Mouse (Mus musculus) forebrain, embryonic 12.5 days (tissue): ENCODE measurements around the gene Rcc2. TPM values are rescaled to one million over a fixed set of nuclear protein-coding genes. Genes with fewer than 3 reads are reported as not detected.

ENCODE experiments used
- ATAC-seq: fragments of 200-750 bp; cut with Nextera tagmentation; 2 replicates; pipeline ENCODE4 v1.8.0; 2017; ENCODE audit warnings: moderate TSS enrichment; ENCODE audit not compliant: low FRiP score
- H3K27ac ChIP-seq: fragments of 300-500 bp; sonication (generic); 2 replicates; pipeline ENCODE4 v1.5.1; 2016; ENCODE audit warnings: mild to moderate bottlenecking
- H3K27me3 ChIP-seq: fragments of 300-500 bp; sonication (generic); 2 replicates; pipeline ENCODE4 v1.6.1; 2016; ENCODE audit warnings: mild to moderate bottlenecking
- H3K36me3 ChIP-seq: fragments of 300-500 bp; sonication (generic); replicated peaks from 2 replicates; pipeline ENCODE4 v1.6.1; 2016; ENCODE audit warnings: mild to moderate bottlenecking
- H3K4me1 ChIP-seq: fragments of 300-500 bp; sonication (generic); 2 replicates; pipeline ENCODE4 v1.6.1; 2016
- H3K4me2 ChIP-seq: fragments of 300-500 bp; sonication (generic); 2 replicates; pipeline ENCODE4 v1.6.1; 2016; ENCODE audit warnings: mild to moderate bottlenecking, moderate library complexity
- H3K4me3 ChIP-seq: fragments of 300-500 bp; sonication (generic); replicated peaks from 2 replicates; pipeline ENCODE4 v1.5.1; 2016; ENCODE audit warnings: mild to moderate bottlenecking
- H3K9ac ChIP-seq: fragments of 300-500 bp; sonication (generic); 2 replicates; pipeline ENCODE4 v1.6.1; 2016; ENCODE audit warnings: mild to moderate bottlenecking
- H3K9me3 ChIP-seq: fragments of 300-500 bp; sonication (generic); 2 replicates; pipeline ENCODE4 v1.6.1; 2016
- WGBS: fragments of 180-500 bp; shearing (Covaris S2); methylation state at CpG from one replicate; pipeline ENCODE4 v1.1.7; 2016; 5-methylcytosine and 5-hydroxymethylcytosine counted together
- polyA plus RNA-seq: library from polyadenylated mRNA; unstranded; fragments of >200 nt; fragmentation: Nextera tagmentation; extraction: Ambion mirVana; gene quantifications from 2 replicates; pipeline ENCODE4 v1.2.1, GENCODE M21; 2016

The Rcc2 gene
- polyA plus RNA-seq, 1 experiment from 2014 or later: 81.3 TPM

GRCm38 (mm10) chr4:140689873-140690655 is 10.3 kb upstream of the Rcc2 start:
- no peak overlapping the region for H3K4me3 ChIP-seq
- H3K27me3 ChIP-seq: no peaks in the 10 kb centered on the region
- no peaks in the 10 kb centered on the region for H3K9me3 ChIP-seq
- H3K27ac ChIP-seq: no peak overlapping the region
- H3K4me1 ChIP-seq: peaks cover 1% of the 10 kb centered on the region; the same call in 1 of the 2 replicates
- no peak overlapping the region for H3K9ac ChIP-seq
- no peak for ATAC-seq
- no peaks in the 10 kb centered on the region for H3K36me3 ChIP-seq
- WGBS: 77% methylated on average over 16 of the region's 16 CpGs
- no peak overlapping the region for H3K4me2 ChIP-seq

DNA sequence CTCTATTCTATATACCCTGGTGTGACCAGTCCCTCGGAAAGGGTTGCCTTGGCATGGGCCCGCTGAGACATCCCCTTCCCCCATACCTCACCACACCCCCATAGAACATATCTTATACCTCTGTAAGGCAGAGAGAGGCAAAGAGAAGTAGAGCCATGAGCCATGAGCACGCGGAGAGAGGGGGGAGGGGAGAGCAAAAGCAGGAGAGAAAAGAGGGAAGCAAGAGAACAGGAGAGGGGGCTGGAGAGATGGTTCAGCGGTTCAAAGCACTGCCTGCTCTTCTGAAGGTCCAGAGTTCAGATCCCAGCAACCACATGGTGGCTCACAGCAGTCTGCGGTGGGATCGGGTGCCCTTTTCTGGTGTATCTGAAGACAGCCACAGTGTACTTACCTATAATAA is 8.9 kb upstream of the Rcc2 start:
- WGBS: 61% methylated on average over 7 of the region's 7 CpGs
- Histone ChIP-seq H3K36me3 (no peaks in the 10 kb centered on the region), H3K27ac (no peak overlapping the region), H3K4me3 (no peak overlapping the region), H3K27me3 (no peaks in the 10 kb centered on the region), H3K4me2 (no peak overlapping the region), H3K9me3 (no peaks in the 10 kb centered on the region), H3K4me1 (no peaks in the 10 kb centered on the region), H3K9ac (no peak overlapping the region)
- ATAC-seq: no peak

GRCm38 (mm10) chr4:140693513-140693912 is 6.8 kb upstream of the Rcc2 start:
- H3K9ac ChIP-seq: no peak overlapping the region
- H3K27me3 ChIP-seq: peaks cover 7% of the 10 kb centered on the region
- H3K9me3 ChIP-seq: no peaks in the 10 kb centered on the region
- no peak overlapping the region for H3K4me2 ChIP-seq
- H3K27ac ChIP-seq: no peak overlapping the region
- H3K4me3 ChIP-seq: no peak overlapping the region
- no peak for ATAC-seq
- WGBS: 83% methylated on average over 4 of the region's 4 CpGs
- H3K36me3 ChIP-seq: no peaks in the 10 kb centered on the region
- H3K4me1 ChIP-seq: no peaks in the 10 kb centered on the region

DNA sequence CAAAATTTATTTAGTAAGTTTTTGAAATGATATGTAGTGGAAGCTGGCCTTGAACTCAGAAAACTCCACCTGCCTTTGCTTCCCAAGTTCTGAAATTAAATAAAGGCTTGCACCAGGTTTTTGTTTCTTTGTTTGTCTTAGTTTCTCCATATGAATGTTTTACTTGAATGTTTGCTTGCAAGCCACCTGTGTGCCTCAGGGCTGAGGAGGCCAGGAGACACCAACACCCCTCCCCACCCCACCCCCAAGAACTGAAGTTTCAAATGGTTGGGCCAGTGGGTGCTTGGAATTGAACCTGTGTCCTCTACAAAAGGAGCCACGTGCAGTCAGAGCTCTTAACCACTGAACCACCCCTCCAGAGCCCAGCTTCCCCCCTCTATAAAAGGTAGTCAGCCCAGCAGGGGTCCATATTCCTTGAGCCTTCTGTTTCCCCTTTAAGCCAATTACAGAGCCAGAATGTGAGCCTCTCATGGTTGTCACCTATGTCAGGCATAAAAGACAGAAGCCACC is 5.7 kb upstream of the Rcc2 start:
- Histone ChIP-seq H3K4me2 (no peak overlapping the region), H3K9ac (no peak overlapping the region), H3K36me3 (no peaks in the 10 kb centered on the region), H3K27ac (no peak overlapping the region), H3K9me3 (no peaks in the 10 kb centered on the region), H3K4me3 (no peak overlapping the region), H3K27me3 (peaks cover 18% of the 10 kb centered on the region), H3K4me1 (peaks cover 3% of the 10 kb centered on the region)
- no peak for ATAC-seq
- 5% methylated on average over 1 of the region's 1 CpGs for WGBS

- Histone ChIP-seq H3K36me3 (no peaks in the 10 kb centered on the region), H3K4me2 (no peak overlapping the region), H3K4me3 (no peak overlapping the region), H3K27me3 (peaks cover 22% of the 10 kb centered on the region), H3K9me3 (no peaks in the 10 kb centered on the region), H3K9ac (no peak overlapping the region), H3K27ac (no peak overlapping the region), H3K4me1 (peaks cover 8% of the 10 kb centered on the region)
- WGBS: 70% methylated on average over 7 of the region's 7 CpGs
- no peak for ATAC-seq
Measured at GRCm38 (mm10) chr4:140695146-140695545, 5.2 kb upstream of the Rcc2 start.

DNA sequence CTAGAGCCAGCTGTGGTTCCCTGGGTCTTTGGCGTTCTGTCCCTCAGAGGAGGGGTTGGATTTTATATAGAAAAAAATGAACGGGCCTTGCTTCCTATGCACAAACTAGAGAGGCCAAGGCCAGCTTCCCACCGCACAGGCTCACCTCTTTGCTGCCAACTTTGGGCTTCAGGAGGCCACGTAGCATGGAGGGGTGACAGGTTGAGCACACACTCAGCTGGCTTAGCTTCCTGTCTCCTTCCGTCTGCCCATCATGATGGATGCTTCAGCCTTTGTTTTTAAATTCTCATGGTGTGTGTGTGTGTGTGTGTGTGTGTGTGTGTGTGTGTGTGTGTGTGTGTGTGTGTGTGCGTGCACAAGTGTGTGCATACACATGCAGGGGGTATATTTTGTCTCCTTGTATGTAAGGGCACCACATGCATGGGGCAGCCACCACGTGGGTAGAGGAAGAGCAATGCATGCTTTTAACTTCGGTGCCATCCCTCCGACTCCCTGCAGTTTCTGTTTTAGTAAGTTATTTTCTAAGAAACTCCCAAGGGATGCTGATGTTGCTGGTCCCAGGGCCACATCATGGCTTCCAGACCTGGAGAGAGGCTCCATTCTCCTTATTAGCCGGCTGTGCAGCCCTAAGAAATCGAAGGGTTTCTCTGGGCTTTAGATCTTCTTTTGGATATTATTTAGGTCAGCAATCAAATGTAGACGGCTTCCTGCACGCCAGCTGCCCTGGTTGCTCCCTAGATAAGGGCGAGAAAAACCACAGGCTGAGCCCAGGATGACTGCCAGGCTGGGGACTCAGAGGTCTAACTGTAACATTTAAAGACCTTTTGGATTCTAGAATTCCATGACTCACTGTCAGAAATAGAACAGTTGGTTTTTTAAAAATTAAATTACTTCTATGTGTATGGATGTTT is 4.4 kb upstream of the Rcc2 start:
- H3K27me3 ChIP-seq: peaks cover 30% of the 10 kb centered on the region

DNA sequence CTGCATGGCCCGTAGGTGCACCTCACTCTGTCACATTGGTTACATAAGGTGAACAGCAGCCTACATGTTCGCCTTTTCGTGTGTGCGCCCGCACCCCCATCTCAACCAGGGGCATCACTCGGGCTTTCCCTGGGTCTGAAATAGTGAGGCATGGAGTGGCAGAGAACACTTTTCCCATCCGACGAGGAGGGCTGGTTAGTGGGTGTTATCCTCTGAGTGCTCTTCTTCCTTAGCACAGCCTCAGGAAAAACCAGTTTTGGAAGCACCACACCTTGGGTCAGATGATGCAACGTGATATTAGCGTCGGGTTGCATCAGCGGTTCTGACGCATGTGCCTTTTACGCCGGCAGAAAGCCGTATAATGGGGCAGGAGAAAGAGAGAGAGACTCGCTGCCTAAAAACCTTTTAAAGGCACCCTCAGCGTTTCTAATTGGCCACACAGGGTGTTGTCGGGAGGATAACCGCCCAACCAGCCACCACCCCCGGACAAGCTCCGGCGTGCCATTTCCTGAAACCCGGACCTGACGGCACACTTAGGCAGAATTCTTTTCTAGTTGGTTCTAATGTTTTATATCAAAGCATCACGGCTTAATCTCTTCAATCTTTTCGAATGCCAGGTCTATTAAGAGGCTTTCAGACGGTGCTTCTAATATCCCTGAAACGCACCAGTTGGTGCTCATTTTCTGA is 757 bp upstream of the Rcc2 start:
- 7% methylated on average over 29 of the region's 29 CpGs for WGBS
- no peak overlapping the region for H3K9ac ChIP-seq
- no peaks in the 10 kb centered on the region for H3K9me3 ChIP-seq
- ATAC-seq: no peak
- H3K27ac ChIP-seq: no peak overlapping the region
- H3K4me2 ChIP-seq: peak overlapping the region; percentile 85
- H3K4me1 ChIP-seq: peaks cover 35% of the 10 kb centered on the region
- H3K4me3 ChIP-seq: peak overlapping the region; percentile 26
- H3K36me3 ChIP-seq: peaks cover 6% of the 10 kb centered on the region; the same call in 1 of the 2 replicates
- H3K27me3 ChIP-seq: peaks cover 31% of the 10 kb centered on the region

More for the DNA sequence above, 4.4 kb upstream of the Rcc2 start:
- Histone ChIP-seq H3K4me3 (no peak overlapping the region), H3K4me2 (no peak overlapping the region), H3K36me3 (no peaks in the 10 kb centered on the region), H3K9ac (no peak overlapping the region), H3K27ac (no peak overlapping the region), H3K9me3 (no peaks in the 10 kb centered on the region), H3K4me1 (peaks cover 16% of the 10 kb centered on the region)
- ATAC-seq: no peak
- 86% methylated on average over 14 of the region's 14 CpGs for WGBS

GRCm38 (mm10) chr4:140701049-140701715 is 841 bp downstream of the Rcc2 start:
- H3K36me3 ChIP-seq: peaks cover 22% of the 10 kb centered on the region
- H3K4me1 ChIP-seq: peaks cover 49% of the 10 kb centered on the region
- peak overlapping the region; percentile 97 for H3K4me3 ChIP-seq
- H3K27me3 ChIP-seq: peaks cover 31% of the 10 kb centered on the region
- peak overlapping the region; percentile 100 for H3K27ac ChIP-seq
- peak overlapping the region; percentile 98 for H3K9ac ChIP-seq
- H3K9me3 ChIP-seq: no peaks in the 10 kb centered on the region
- 1% methylated on average over 60 of the region's 61 CpGs for WGBS
- H3K4me2 ChIP-seq: peak overlapping the region; percentile 85
- ATAC-seq: peak; percentile 66

- Histone ChIP-seq H3K36me3 (peaks cover 29% of the 10 kb centered on the region), H3K27me3 (peaks cover 31% of the 10 kb centered on the region), H3K4me1 (peaks cover 56% of the 10 kb centered on the region), H3K4me2 (peak overlapping the region; percentile 85), H3K27ac (peak overlapping the region; percentile 100), H3K9me3 (no peaks in the 10 kb centered on the region), H3K4me3 (peak overlapping the region; percentile 97), H3K9ac (peak overlapping the region; percentile 98)
- ATAC-seq: peak; percentile 34
- WGBS: under 1% methylated on average over 60 of the region's 107 CpGs
Measured at GRCm38 (mm10) chr4:140701716-140702561, 1.6 kb downstream of the Rcc2 start.

DNA sequence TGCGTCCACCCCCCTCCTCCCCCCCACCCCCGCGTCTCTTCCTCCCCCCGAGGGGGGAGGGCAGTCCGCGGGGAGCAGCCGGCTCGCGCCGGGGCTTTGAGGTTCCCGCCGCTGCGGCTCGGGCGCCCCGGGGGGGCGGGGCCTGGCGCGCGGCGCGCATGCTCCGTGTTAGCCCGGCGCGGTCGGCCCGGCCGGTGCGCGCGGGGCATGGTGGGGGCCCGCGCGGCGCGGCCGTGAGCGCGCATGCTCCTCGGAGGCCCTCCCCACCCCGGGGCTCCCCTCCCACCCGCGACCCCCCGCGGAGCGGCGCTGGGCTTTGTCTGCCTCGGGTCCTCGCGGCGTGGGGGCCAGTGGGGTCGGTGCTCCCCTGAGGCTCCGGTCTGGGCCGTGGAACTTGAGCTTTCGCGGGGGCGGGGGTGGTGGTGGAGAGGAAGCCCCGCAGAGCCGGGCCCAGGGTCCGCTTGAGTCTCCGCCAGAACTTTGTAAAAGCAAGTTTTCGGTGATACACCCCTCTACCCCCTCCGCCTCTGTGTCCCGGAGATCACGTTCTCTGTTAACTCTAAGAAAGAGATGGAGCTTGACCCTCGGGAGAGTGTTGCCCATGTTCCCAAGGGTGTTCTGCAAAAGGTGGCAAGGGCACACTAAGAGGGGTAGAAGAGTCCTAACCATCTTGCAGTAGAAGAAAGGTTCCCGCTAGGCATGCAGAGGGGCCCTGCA is 2.4 kb downstream of the Rcc2 start:
- peaks cover 37% of the 10 kb centered on the region for H3K36me3 ChIP-seq
- ATAC-seq: peak; percentile 81
- H3K27me3 ChIP-seq: peaks cover 31% of the 10 kb centered on the region
- H3K4me1 ChIP-seq: peaks cover 64% of the 10 kb centered on the region
- H3K4me3 ChIP-seq: peak overlapping the region; percentile 97
- peak overlapping the region; percentile 85 for H3K4me2 ChIP-seq
- WGBS: 1% methylated on average over 27 of the region's 68 CpGs
- H3K27ac ChIP-seq: peak overlapping the region; percentile 100
- peak overlapping the region; percentile 98 for H3K9ac ChIP-seq
- H3K9me3 ChIP-seq: no peaks in the 10 kb centered on the region
